Mouse (Mus musculus): ENCODE measurements around the gene Macrod2.

- TF ChIP-seq CTCF (IDR thresholded peaks at IDR 0.05; ENCODE audit: low read depth) (no peak), EP300 (IDR thresholded peaks at IDR 0.05; ENCODE audit: low read depth) (no peak)
Observed at GRCm38 (mm10) chr2:140698585-140698984, 303.5 kb downstream of the Macrod2 start.
